Mouse (Mus musculus) heart, embryonic 16.5 days (tissue): Measurements from ENCODE around the gene Tmem234. TPM values are rescaled to one million over a fixed set of nuclear protein-coding genes. Genes with fewer than 3 reads are reported as not detected.
"Not testable (repeated sequence)": the region's sequence is repeated elsewhere in the genome, so short reads cannot be mapped to it uniquely, and the experiment has no call there.

ENCODE experiments used
- ATAC-seq: fragments of 200-750 bp; cut with Nextera tagmentation; replicated peaks from 2 replicates; pipeline ENCODE4 v1.8.0; 2017; ENCODE audit warnings: moderate number of reproducible peaks; ENCODE audit not compliant: insufficient read depth, low FRiP score; ENCODE audit errors: extremely low read depth
- H3K27ac ChIP-seq: fragments of 300-500 bp; sonication (generic); 2 replicates; pipeline ENCODE4 v1.5.1; 2014; ENCODE audit warnings: mild to moderate bottlenecking, low read length, control low read depth, moderate library complexity
- H3K27me3 ChIP-seq: fragments of 300-500 bp; sonication (generic); 2 replicates; pipeline ENCODE4 v1.6.1; 2014; ENCODE audit warnings: low read length, mixed read lengths; ENCODE audit not compliant: control insufficient read depth, insufficient read depth
- H3K36me3 ChIP-seq: fragments of 300-500 bp; sonication (generic); 2 replicates; pipeline ENCODE4 v1.6.1; 2014; ENCODE audit not compliant: control insufficient read depth, insufficient read depth
- H3K4me1 ChIP-seq: fragments of 300-500 bp; sonication (generic); 2 replicates; pipeline ENCODE4 v1.6.1; 2014; ENCODE audit warnings: low read length, mixed read lengths; ENCODE audit not compliant: control insufficient read depth, insufficient read depth
- H3K4me2 ChIP-seq: fragments of 300-500 bp; sonication (generic); 2 replicates; pipeline ENCODE4 v1.6.1; 2014; ENCODE audit warnings: low read depth, mild to moderate bottlenecking, control low read depth, low read length
- H3K4me3 ChIP-seq: fragments of 300-500 bp; sonication (generic); 2 replicates; pipeline ENCODE4 v1.5.1; 2014; ENCODE audit warnings: mild to moderate bottlenecking, control low read depth, low read length
- H3K9ac ChIP-seq: fragments of 300-500 bp; sonication (generic); 2 replicates; pipeline ENCODE4 v1.6.1; 2014; ENCODE audit warnings: low read length, control low read depth
- H3K9me3 ChIP-seq: fragments of 300-500 bp; sonication (generic); replicated peaks from 2 replicates; pipeline ENCODE4 v1.6.1; 2016; ENCODE audit warnings: low read length; ENCODE audit not compliant: control insufficient read depth
- WGBS: fragments of 180-500 bp; shearing (Covaris S2); extraction: QIAGEN DNeasy Blood & Tissue Kit; methylation state at CpG from one replicate; pipeline ENCODE4 v1.1.7; 2014; 5-methylcytosine and 5-hydroxymethylcytosine counted together
- polyA plus RNA-seq: library from polyadenylated mRNA; unstranded; fragments of >200 nt; fragmentation: Nextera tagmentation; extraction: Ambion mirVana; gene quantifications from 2 replicates; pipeline ENCODE4 v1.2.1, GENCODE M21; 2015

Gene Tmem234
- polyA plus RNA-seq = 148 and 152 TPM in 2 replicates

GRCm38 (mm10) chr4:129600233-129601158, at the start of gene Tmem234, which contains the start of gene Eif3i:
Tmem234 (plus strand) TSS chr4:129600668.
Eif3i (minus strand) TSS chr4:129600648.
- peak within 1 kb of the TSS; percentile 97 for H3K9ac ChIP-seq
- WGBS = under 1% methylated on average over 74 of the region's 74 CpGs
- peaks cover 16% of the 10 kb centered on the region for H3K36me3 ChIP-seq
- ATAC-seq = peak; percentile 86
- peak within 1 kb of the TSS; percentile 96 for H3K4me3 ChIP-seq
- peak within 1 kb of the TSS; percentile 75 for H3K4me2 ChIP-seq
- no peaks in the 10 kb centered on the region for H3K9me3 ChIP-seq
- H3K27ac ChIP-seq = peak within 1 kb of the TSS; percentile 68
- peaks cover 17% of the 10 kb centered on the region for H3K4me1 ChIP-seq
- H3K27me3 ChIP-seq = no peaks in the 10 kb centered on the region

- not testable (repeated sequence) for H3K27me3 ChIP-seq, ATAC-seq, H3K4me2 ChIP-seq, H3K36me3 ChIP-seq, H3K27ac ChIP-seq, H3K4me3 ChIP-seq, H3K9me3 ChIP-seq, H3K9ac ChIP-seq
- H3K4me1 ChIP-seq = peaks cover 11% of the 10 kb centered on the region
- 84% methylated on average over 5 of the region's 6 CpGs for WGBS
Measured at GRCm38 (mm10) chr4:129554512-129554911, 46.0 kb upstream of the Tmem234 start.

- H3K4me2 ChIP-seq = peak overlapping the region; percentile 94
- H3K9me3 ChIP-seq = no peaks in the 10 kb centered on the region
- 9% methylated on average over 16 of the region's 16 CpGs for WGBS
- H3K4me1 ChIP-seq = peaks cover 11% of the 10 kb centered on the region
- H3K9ac ChIP-seq = peak overlapping the region; percentile 72
- H3K4me3 ChIP-seq = peak overlapping the region; percentile 60
- H3K36me3 ChIP-seq = no peaks in the 10 kb centered on the region
- no peak overlapping the region for H3K27ac ChIP-seq
- no peaks in the 10 kb centered on the region for H3K27me3 ChIP-seq
- ATAC-seq = 0 out of 2 replicates have a peak, but pooled peaks have one; percentile 5
Measured at GRCm38 (mm10) chr4:129555421-129555861, 45.0 kb upstream of the Tmem234 start.

GRCm38 (mm10) chr4:129555862-129556531, 44.5 kb upstream of the Tmem234 start:
- H3K27ac ChIP-seq = no peak overlapping the region
- H3K4me1 ChIP-seq = peaks cover 11% of the 10 kb centered on the region
- 1% methylated on average over 24 of the region's 24 CpGs for WGBS
- ATAC-seq = peak; percentile 15; the same call in 1 of the 2 replicates
- H3K36me3 ChIP-seq = no peaks in the 10 kb centered on the region
- H3K4me2 ChIP-seq = peak overlapping the region; percentile 94
- no peaks in the 10 kb centered on the region for H3K9me3 ChIP-seq
- peak overlapping the region; percentile 72 for H3K9ac ChIP-seq
- no peaks in the 10 kb centered on the region for H3K27me3 ChIP-seq
- H3K4me3 ChIP-seq = peak overlapping the region; percentile 60

GRCm38 (mm10) chr4:129556532-129557223, 43.8 kb upstream of the Tmem234 start:
- peaks cover 11% of the 10 kb centered on the region for H3K4me1 ChIP-seq
- H3K9me3 ChIP-seq = no peaks in the 10 kb centered on the region
- H3K27me3 ChIP-seq = no peaks in the 10 kb centered on the region
- 7% methylated on average over 33 of the region's 33 CpGs for WGBS
- H3K36me3 ChIP-seq = no peaks in the 10 kb centered on the region
- peak overlapping the region; percentile 94 for H3K4me2 ChIP-seq
- ATAC-seq = peak; percentile 84
- H3K9ac ChIP-seq = peak overlapping the region; percentile 72
- H3K4me3 ChIP-seq = peak overlapping the region; percentile 60
- H3K27ac ChIP-seq = peak overlapping the region; percentile 50

- Histone ChIP-seq H3K4me3 (peak overlapping the region; percentile 60), H3K9ac (peak overlapping the region; percentile 72), H3K36me3 (no peaks in the 10 kb centered on the region), H3K27ac (peak overlapping the region; percentile 50), H3K9me3 (no peaks in the 10 kb centered on the region), H3K27me3 (no peaks in the 10 kb centered on the region), H3K4me2 (peak overlapping the region; percentile 94), H3K4me1 (peaks cover 11% of the 10 kb centered on the region)
- WGBS = 65% methylated on average over 9 of the region's 9 CpGs
- ATAC-seq = no peak
Measured at GRCm38 (mm10) chr4:129557256-129557808, 43.1 kb upstream of the Tmem234 start.

GRCm38 (mm10) chr4:129558321-129558955, 42.0 kb upstream of the Tmem234 start:
- H3K9ac ChIP-seq = peak overlapping the region; percentile 16; the same call in 1 of the 2 replicates
- peaks cover 11% of the 10 kb centered on the region for H3K4me1 ChIP-seq
- H3K9me3 ChIP-seq = no peaks in the 10 kb centered on the region
- H3K36me3 ChIP-seq = no peaks in the 10 kb centered on the region
- H3K4me3 ChIP-seq = peak overlapping the region; percentile 60
- peak; percentile 50 for ATAC-seq
- peak overlapping the region; percentile 61 for H3K27ac ChIP-seq
- H3K4me2 ChIP-seq = no peak overlapping the region
- no peaks in the 10 kb centered on the region for H3K27me3 ChIP-seq
- WGBS = 74% methylated on average over 12 of the region's 12 CpGs

GRCm38 (mm10) chr4:129561184-129561583, 39.3 kb upstream of the Tmem234 start:
- H3K36me3 ChIP-seq = no peaks in the 10 kb centered on the region
- H3K9me3 ChIP-seq = no peaks in the 10 kb centered on the region
- ATAC-seq = no peak
- no peak overlapping the region for H3K4me3 ChIP-seq
- no peak overlapping the region for H3K4me2 ChIP-seq
- no peak overlapping the region for H3K27ac ChIP-seq
- WGBS = 58% methylated on average over 5 of the region's 5 CpGs
- no peaks in the 10 kb centered on the region for H3K27me3 ChIP-seq
- H3K4me1 ChIP-seq = peaks cover 6% of the 10 kb centered on the region
- no peak overlapping the region for H3K9ac ChIP-seq
